Mouse (Mus musculus): ENCODE measurements around the gene Bcat2.

Gene Bcat2

GRCm38 (mm10) chr7:45550821-45551511 lies 19.0 kb upstream of the Bcat2 start:
- DNase-seq (ENCODE audit: low spot score in 2 of 2): no peak

DNA sequence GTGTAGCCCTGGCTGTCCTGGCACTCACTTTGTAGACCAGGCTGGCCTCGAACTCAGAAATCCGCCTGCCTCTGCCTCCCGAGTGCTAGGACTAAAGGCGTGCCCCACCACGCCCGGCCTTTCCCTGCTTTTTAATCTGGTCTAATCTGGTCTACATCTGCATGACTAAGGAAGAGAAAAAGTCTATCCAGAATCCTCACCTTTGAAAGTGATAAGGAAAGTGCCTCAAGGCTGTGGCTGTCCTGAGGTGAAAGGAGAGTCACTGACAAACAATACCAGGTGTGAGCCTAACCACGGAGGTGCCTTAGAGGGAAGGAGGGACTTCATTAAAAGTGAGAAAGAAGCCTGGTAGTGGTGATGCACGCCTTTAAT lies 18.5 kb upstream of the Bcat2 start:
- no peak for DNase-seq (ENCODE audit: low spot score in 2 of 2)

GRCm38 (mm10) chr7:45553519-45553918 lies 16.4 kb upstream of the Bcat2 start:
- DNase-seq (ENCODE audit: low spot score in 2 of 2): no peak

DNA sequence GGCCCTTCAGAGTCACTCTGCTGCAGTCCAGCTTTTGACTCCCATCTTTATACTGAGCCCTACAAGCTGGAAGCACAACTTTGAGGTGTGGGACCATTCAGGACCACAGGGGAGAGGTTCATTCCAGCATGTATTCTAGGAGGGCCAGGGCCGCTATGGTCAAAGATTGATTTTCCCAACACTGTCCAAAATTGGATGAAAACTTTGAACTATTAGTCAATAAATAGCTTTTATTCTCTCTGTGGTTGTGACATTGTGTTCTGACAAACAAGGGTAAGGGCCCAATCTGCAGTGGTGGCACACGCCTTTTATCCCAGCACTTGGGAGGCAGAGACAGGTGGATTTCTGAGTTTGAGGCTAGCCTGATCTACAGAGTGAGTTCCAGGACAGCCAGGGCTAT lies 16.0 kb upstream of the Bcat2 start:
- DNase-seq (ENCODE audit: low spot score in 2 of 2): no peak

DNA sequence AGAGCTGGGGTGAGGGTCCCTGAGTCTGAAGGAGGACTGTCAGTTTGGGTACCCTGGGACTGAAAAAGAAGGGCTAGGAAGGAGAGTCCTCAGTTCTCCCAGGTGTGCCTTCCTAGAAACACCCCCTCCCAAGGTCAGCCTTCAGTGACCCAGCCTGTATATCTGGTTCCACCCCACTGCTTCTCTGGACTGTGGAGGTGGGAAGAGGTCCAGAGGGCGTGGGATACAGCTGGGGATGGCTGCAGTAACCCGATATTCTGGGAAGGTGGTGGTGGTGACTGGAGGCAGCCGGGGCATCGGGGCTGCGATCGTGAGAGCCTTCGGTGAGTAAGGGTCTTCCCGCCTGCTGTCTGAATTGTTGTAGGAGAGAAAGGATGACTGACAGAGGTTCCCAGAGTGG lies 15.2 kb upstream of the Bcat2 start, which contains the start of gene Hsd17b14:
Gene Hsd17b14 (plus strand): TSS at position 150 of the 400 bp plus-strand sequence.
- no peak for DNase-seq (ENCODE audit: low spot score in 2 of 2)

DNA sequence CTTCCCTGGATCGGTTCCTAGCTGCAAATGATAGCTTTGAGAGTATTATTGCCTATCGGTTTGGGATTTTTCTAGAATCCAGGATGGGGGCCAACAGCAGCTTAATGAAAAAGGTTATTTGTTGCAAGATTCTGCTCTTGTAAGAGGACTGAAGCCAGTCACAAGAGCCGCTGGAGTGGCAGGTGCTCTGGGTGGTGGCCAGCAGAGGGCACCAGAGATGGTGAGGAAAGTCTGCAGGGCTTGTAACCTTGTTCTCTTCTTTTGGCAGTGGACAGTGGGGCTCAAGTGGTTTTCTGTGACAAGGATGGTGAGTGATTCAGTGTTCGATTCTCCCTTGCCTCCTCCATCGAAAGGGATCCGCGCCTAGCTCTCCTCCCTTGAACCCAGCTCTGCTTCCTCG lies 14.2 kb upstream of the Bcat2 start:
- DNase-seq (ENCODE audit: low spot score in 2 of 2): peak; percentile 74

DNA sequence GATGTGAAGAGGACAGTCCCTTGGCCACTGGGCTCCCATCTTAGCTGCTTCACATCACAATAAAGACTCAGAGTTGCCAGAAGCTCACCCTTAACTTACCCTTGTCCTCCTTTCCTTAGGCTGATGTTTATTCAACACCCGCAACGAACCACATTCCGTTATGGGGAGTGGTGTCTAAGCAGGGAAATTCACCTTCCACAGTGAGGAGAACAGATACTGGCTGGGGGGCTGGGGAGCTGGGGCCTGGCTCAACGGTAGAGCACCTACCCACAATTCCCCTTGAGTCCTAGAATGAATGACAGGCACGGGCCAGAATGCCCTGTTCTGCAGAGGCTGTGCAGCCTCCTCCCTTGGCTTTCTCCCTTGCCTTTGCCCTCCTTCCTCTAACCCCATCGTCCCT lies 11.0 kb upstream of the Bcat2 start:
- DNase-seq (ENCODE audit: low spot score in 2 of 2): no peak

DNA sequence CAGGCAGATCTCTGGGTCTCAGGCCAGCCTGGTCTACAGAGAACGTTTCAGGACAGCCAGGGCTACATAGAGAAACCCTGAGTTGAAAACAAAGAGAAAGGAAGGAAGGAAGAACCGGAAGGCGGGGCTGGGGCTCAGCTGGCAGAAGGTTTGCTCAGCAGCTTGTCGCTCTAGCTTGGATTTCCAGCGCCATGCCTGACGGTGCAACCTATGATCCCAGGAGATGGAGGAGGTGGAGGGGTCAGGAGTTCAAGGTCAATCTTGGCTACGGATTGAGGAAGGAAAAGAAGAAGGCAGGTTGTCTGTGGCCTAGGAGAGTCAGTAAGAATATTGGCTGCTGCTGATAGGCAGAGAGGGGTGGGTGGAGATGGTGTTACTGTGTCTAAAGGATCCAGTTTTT lies 9.7 kb upstream of the Bcat2 start:
- DNase-seq (ENCODE audit: low spot score in 2 of 2): no peak

DNA sequence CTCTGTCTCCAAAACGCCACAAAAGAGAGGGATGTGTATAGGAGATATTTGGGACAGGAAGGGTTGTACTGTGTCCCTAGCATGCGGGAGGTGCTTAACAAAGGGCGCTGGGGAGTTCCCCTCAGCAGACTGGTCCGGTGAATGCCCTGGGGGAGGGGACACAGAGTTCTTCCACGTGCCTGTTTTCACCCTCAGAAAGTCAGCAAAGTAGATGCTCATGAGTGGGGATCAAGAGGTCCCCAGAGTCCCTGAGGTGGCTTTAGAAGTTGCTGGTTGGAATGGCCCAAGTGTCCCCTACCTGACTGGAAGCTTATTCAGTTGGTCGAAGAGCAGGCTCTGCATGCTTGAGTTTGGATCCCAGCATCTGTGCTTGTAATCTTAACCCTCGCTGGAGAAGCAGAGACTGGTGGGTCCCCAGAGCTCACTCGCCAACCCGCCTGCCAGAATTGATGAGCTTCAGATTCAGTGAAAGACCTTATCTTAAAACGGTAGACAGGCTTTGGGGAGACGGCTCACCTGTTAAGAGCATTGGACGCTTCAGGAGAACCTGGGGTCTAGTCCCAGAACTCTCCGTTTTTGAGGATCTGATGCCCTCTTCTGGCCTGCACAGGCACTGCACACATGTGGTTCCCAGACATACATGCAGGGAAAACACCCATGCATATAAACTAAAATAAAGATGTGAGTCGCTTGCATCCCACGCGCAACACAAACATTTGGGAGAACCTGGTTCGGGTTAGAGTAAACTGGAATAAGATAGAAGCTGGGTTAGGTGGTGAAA lies 8.9 kb upstream of the Bcat2 start:
- peak; percentile 79 to 86 for DNase-seq (ENCODE audit: low spot score in 2 of 2)

DNA sequence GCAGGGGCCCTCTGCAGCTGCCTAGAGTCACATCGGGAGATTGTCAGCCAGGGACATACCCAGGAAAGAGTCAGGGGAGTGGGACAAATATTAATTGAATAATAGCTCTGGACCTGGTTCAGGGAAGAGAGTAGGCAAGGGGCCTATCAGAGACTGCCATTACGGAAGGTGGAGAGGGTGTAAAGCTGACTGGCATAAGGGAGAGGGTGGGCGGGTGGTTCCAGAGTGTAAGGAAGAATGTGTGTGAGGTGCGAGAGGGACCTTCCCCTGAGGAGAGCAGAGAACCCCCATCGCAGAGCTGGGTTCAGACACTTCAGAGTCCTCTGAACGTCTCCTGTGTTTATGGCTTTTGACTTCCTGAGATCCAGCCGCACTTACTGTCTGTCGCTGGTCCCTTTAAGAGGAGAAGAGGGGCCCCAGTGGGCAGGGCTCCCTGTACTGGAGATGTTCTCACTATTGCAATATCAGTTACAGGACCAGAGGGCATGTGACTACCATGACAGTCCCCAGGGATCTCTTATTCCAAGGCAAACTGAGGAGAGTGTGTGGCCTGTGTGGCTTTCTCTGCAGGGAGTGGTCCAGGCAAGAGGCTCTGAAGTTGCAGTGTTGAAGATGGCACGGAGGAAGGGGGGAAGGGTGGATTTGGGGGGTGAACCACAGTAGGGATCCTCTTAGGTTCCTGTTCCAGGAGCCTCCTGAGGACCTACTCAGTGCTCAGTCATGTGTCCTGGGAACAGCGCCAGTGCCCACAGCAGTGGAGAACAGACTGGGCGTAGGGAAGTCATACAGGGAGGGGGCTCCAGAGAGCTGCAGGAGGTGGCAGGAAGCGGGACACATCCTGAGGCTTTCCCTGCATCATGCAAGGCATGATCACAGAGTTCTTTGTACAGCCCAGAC lies 8.1 kb upstream of the Bcat2 start:
- DNase-seq (ENCODE audit: low spot score in 2 of 2): no peak

DNA sequence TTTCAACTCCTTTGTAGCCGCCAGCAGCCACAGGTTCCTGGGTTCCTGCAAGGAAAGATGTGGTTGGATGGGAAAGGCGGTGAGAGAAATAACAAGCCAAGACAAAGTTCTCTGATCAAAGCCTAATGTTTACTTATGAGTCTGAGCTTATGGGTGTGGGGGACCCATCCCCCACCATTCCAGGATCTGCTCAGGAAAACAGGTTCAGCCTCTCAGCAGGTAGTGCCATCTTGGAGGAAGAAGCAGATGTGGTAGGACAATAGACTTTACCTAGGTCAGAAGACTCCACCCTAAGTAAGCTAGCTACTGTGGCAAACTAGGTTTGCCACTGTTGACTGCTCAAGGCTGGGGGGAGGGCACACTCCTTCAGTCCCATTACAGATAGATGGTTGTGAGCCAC lies 5.1 kb upstream of the Bcat2 start:
- no peak for DNase-seq (ENCODE audit: low spot score in 2 of 2)

- no peak for DNase-seq (ENCODE audit: low spot score in 2 of 2)
These were observed 4.5 kb upstream of the Bcat2 start for GRCm38 (mm10) chr7:45565446-45565845.

GRCm38 (mm10) chr7:45567112-45567779 lies 2.7 kb upstream of the Bcat2 start:
- no peak for DNase-seq (ENCODE audit: low spot score in 2 of 2)

GRCm38 (mm10) chr7:45567780-45568516 lies 2.0 kb upstream of the Bcat2 start:
- DNase-seq (ENCODE audit: low spot score in 2 of 2): peak; percentile 85 to 90

- no peak for DNase-seq (ENCODE audit: low spot score in 2 of 2)
These were observed 1.1 kb upstream of the Bcat2 start for GRCm38 (mm10) chr7:45568601-45569473.

DNA sequence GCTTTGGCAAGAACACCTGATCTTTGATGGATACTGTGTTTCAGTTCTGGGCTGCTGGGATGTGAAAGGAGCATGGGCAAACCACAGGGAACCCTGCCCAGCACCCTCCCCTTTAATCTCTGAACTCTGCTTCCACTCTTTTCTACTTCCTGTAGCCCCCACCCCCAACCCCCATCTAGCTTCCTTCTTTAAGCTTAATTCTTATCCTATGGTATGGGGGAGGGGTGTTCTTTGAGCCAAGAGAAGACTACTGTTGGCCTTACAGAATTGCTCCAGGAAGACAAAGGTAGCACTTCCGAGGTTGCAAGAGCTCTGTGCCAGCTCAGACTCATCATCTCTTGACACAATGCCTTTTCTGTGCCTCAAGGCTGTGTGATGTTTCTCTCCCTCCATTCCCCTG lies 2.0 kb downstream of the Bcat2 start:
- no peak for DNase-seq (ENCODE audit: low spot score in 2 of 2)

GRCm38 (mm10) chr7:45573954-45574353 lies 4.0 kb downstream of the Bcat2 start:
- no peak for DNase-seq (ENCODE audit: low spot score in 2 of 2)

DNA sequence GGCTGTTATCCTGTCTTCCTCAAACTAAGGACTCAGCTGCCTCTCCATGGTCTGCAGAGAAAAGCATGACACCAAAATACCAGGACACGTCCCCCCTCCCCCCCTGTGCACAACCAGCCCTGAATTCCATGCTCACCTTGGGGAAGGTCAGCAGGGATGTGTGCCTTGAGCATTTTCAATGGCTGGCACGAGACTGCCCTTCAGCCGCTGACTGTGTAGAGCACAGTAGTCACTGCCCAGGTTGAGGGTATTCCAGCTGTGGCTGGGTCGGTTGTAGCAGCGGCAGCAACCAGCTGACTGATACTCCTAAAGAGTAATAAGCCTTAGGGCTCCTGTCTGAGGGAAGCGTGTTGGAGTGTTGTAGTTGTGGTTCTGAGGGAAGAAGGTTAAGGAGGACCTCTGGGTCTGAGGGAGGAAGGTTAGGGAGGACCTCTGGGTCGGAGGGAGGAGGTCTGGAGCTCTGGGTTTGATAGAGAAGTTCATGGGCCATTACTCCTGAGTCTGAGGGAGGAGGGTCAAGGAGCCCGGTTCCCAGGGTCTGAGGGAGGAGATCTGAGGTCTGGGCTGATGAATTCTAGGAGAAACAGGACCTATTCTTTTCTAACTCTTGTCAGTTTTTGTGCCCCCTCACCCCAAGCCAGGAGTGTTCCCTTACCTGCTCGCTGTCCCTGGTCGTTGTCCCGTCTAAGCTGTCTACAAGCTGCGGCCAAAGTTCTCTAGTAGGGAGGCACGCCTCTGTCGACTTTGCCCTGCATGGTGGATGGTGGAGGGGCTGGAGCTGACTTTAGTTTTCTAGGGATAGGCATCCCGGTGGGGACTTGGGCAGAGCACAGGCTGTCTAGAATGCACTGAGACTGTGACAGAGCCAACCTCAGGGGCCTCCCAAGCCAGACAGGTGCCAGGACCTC lies 4.8 kb downstream of the Bcat2 start:
- no peak for DNase-seq (ENCODE audit: low spot score in 2 of 2)

DNA sequence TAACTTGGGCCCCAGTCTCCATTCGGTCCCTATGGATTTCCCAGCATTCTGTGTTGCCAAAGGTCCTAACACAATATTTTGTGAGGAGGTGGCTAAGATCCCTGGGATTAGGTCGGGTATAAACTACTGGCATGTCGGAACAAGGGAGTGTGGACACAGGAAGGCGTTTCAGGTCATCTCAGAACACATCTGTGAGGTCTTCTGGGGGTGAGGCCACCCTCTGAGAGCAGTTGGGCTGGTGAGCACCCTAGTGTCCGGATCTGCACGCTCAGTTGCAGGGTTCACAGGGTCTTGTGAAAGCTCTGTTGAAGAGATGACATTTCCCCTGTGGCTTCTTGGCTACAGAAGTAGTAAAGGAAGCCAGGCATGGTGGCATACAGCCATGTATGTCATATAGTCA lies 16.0 kb downstream of the Bcat2 start:
- no peak for DNase-seq (ENCODE audit: low spot score in 2 of 2)

Measured in frontal cortex, postnatal 36 days (tissue).